Mouse (Mus musculus) 3134 (cell line): ENCODE data around the gene Zfp598.
A peak's percentile ranks its signal among the peaks of the same experiment; 100 is the strongest.
"Not testable (repeated sequence)": the region's sequence is repeated elsewhere in the genome, so short reads cannot be mapped to it uniquely, and the experiment has no call there.

Experiments
- DNase-seq: peaks from one replicate; pipeline ENCODE4 v3.0.0-alpha.2; 2011; ENCODE audit warnings: low spot score; ENCODE audit not compliant: insufficient read length; ENCODE audit errors: extremely low read depth

Gene Zfp598

DNA sequence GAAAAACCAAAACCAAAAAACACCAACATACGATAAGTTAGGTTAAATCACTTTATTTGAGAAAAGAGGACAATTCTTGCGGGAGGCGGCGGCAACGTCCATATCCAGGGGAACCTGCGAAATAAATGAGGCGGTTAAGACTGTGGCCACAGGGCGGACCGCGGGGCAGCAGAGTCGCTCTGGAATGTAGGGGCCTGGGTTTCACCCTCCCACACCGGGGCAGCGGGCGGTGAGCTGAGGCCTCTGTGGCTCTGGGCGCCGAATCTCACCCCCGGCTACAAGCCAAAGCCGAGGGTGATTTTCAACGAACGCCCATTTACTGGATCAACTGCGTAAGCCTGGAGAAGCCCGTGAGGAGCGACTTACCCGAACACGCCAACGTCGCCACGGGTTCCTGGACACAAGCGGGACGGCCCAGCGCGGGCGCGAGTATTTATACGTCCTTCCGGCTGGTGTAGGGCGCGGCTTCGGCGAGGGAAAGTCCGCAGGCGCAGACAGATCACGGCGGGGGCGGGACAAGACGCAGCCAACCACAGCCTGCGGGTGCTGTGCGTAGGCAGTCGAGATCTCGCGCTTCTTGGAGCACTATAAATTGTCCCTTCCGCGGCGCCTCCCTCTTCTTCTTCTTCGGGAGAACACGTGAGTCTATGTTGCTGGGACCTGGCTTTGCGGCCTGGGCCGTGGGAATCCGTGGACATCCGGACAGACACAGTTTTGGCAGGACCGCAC lies 50.2 kb downstream of the Zfp598 start:
- peak; percentile 99 for DNase-seq

DNA sequence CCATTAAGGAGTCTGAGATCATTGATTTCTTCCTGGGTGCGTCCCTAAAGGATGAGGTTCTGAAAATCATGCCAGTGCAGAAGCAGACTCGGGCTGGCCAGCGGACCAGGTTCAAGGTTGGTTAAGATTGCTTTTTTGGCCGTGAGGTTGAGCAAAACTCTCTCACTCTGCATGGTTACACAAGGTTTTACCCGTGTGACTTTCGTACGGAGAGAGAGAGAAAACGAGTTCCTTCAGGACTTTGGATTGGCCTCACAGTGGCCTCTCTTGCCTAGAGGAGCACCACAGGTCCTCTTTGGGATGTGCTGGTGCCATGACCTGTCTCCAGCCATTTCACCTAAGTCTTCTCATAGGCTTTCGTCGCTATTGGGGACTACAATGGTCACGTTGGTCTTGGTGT lies 51.1 kb downstream of the Zfp598 start:
- DNase-seq, result not testable (repeated sequence)

DNA sequence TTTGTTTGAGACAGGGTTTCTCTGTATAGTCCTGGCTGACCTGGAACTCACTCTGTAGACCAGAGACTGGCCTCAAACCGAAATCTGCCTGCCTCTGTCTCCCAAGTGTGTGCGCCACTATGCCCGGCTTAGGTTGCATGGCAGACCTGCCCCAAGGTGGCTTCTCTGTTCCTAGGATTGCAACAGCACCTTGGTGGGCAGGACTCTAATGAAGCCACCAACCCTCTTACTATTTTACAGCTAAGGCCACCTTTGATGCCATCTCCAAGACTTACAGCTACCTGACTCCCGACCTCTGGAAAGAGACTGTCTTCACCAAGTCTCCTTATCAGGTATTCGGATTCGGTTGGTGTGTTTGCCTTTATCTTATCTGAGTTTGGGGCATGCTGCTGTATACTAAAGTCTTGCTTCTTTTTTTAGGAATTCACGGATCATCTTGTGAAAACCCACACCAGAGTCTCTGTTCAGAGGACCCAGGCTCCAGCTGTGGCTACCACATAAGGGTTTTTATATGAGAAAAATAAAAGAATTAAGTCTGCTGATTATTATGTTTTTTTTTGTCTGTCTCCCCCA lies 52.0 kb downstream of the Zfp598 start:
- DNase-seq, result not testable (repeated sequence)

DNA sequence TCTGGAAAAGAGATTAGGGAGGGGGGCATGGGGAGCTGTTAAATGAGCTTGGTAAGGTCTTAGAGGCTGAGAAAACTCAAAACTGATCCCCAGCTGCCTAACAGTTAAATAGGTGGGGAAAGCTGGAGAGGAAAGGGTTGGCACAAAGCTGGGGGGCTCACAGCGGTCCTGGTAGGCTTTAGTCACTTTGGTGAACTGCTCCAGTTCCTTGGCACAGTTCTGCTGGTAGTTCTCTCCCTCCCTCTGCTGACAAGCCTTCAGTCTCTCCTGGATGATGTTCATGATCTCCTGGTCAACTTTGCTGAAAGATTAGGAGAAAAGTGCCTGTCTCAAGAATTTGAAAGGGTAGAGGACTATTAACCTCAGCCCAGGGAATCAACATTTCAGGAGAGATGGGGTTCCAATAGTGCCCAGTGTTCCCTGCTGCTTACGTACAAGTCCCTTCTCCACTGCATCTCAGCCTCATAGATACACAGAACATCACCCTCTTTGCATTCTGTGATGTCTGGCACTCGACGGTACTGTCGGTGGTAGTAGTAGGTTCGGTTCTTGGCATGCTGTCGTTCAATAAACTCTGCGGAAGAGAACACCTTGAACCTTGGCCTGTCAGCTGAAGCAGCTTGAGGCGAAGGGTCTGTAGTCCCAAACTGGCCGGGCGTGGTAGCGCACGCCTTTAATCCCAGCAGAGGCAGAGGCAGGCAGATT lies 52.9 kb downstream of the Zfp598 start:
- peak; percentile 62 for DNase-seq

DNA sequence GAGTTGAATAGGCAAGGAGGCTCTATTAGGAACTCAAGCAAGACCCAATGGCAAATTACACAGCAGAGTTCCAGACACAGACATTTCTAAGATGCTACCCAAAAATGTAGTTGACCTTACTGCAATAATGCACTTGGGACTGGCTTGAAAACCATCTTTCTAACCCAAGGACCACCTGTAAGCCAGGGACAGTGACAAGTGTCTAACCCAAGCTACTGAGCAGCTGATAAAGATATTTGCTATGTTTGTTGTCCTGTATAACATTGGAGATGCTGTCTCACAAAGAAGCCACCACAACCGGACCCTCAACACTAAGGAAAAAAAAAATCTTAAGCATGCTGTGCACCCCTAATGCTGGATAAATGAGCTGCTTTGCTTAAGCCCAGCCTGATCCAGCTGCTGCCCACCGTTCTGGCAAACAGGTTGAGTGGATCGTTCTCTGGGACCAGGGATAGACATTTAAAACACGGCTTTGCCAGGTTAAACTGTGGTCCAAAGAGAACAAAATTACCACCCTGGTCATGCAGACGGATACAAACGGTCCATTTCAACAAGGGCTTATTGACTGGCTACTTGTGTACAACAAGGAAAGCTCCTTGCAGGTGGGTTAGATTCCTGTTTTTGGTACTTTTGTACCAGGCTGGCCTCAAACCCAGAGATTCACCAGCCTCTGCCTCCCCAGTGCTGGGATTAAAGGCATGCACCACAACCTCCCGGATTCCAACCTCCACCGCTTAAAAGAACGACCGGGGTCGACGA lies 53.8 kb downstream of the Zfp598 start:
- no peak for DNase-seq

DNA sequence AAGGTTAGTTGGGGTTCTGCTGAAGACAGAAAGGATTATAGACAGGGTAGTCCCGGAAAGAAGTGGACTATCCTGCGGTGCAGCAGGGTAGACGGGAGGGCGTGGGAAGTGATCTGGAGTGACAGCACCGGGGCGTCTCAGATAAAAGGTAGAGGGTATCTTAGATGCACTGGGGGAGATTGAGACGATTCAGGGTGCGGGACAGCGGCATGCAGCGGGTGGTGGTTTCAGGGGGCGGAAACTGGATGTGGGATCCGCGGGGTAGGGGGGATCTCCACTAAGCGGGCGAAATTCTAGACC lies 54.3 kb downstream of the Zfp598 start:
- no peak for DNase-seq

DNA sequence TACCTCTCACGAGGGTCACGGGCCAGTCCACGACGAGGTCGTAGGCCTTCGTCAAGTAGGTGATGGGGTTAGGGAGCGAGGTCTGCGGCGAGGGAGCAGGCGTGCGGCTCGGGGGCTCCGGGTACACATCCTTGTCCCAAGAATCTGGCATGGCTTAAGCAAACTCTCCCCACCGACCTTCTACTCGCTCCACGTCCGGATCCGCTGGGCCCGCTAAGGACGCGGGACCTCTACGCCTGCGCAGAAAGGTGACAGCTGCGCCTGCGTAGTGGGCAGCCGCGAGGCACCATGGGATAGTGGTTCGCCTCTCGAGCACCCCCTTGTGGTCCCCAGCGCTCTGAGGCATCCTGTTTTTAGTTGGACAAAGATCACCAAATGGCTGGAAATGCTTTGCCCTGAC lies 54.7 kb downstream of the Zfp598 start, which contains the start of gene Ndufb10:
Gene Ndufb10 (minus strand): TSS at position 295 of the 400 bp plus-strand sequence.
- DNase-seq, result peak; percentile 92

DNA sequence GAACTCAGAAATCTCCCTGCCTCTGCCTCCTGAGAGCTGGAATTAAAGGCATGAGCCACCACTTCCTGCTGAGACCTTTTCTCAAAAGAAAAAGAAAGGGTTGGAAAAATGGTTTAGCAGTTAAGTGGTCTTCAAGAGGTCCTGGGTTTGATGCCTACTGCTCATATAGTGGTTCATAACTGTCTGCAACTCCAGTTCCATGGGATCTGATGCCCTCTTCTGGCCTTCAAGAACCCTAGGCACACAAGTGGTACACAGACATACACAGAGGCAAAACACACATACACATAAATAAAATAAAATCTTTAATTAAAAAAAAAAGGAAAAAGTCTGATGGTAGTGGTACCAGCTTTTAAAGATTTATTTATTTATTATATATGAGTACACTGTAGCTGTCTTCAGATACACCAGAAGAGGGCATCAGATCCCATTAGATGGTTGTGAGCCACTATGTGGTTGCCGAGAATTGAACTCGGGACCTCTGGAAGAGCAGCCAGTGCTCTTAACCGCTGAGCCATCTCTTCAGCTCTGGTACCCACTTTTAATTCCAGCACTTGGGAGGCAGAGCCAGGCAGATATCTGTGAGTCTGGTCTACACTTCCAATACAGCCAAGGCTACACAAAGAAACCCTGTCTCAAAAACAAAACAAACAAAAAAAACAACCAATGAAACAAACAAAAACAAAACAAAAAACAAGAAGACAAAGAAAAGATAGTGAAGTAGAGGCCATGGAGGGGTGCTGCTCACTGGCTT lies 56.3 kb downstream of the Zfp598 start:
- DNase-seq, result no peak

DNA sequence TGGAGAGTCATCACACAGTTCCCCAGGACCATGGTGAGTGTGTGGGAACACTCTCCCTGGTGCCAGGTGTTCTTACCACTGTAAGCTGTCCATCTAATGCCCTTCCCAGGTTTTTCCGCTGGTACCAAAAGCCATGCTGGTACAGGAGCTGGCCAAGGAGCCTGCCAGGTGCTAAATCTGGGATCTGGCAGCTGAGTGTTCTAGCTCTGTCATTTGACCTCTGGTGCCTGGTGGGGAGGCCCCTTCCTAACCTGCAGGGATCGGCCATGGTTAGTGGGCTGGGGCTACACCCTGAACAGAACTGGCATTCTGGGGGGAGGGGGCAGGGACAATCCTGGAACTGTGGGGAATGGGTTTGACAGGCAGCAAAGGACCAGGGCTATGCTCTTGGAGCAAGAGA lies 58.1 kb downstream of the Zfp598 start, which contains the start of gene Rpl3l:
Gene Rpl3l (plus strand): TSS at position 203 of the 400 bp plus-strand sequence.
- DNase-seq, result no peak

DNA sequence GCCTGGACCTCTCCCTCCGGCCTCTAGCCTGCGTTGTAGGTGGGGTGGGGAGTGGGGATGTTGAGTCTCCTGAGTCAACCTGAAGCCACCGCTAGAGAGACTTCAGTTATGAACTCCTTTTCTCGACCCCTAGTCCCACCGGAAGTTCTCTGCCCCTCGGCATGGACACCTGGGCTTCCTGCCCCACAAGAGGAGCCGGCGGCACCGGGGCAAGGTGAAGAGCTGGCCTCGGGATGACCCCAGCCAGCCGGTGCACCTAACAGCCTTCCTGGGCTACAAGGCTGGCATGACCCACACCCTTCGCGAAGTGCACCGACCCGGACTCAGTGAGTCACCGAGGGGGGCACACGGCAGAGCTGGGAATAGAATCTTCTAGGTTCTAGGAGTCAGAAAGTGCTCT lies 58.7 kb downstream of the Zfp598 start:
- DNase-seq, result no peak

DNA sequence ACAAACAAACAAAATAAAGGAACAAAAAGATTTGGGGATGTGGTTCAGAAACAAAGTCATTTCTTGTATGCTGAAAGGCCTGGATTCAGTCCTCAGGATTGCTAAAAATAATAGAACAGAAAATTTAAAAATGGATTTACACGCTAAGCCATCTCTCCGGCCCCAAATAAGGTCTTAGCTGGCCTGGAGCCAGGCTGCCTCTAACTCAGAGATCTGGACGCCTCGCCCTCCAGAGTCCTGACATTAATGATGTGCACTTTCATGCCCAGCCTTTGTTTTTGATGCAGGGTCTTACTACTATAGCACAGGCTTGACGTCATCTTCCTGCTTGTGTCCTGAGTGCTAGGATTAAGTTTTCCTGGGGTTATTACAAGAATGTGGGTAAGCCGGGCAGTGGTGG lies 59.6 kb downstream of the Zfp598 start:
- no peak for DNase-seq

DNA sequence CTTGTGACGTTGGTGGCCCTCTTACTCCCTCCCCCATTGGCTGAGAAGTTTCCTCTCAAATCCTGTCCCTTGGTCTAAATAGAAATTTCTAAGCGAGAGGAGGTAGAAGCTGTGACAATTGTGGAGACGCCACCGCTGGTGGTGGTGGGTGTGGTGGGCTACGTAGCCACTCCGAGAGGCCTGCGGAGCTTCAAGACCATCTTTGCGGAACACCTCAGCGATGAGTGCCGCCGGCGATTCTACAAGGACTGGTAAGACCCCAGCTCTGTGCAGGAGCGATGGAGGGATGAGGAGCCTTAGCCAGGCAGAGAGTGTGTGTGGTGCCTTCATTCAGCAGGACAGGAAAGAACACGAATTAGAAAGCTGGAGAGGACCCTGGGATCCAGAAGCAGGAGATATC lies 61.3 kb downstream of the Zfp598 start:
- DNase-seq, result no peak
